Mouse (Mus musculus): ENCODE data around the gene Hbp1.

GRCm38 (mm10) chr12:31955843-31956242 is 5.5 kb upstream of the Hbp1 start:
- TF ChIP-seq POLR2A (IDR thresholded peaks at IDR 0.05; ENCODE audit: insufficient read length, low read depth), result no peak
- TF ChIP-seq MYOD1 (IDR thresholded peaks at IDR 0.05; ENCODE audit: control insufficient read depth in 1 of 3, insufficient read length in 2 of 3, low read depth in 2 of 3), result no peak
